Mouse (Mus musculus) cerebellum, postnatal 36 days (tissue): ENCODE measurements around the gene Morc2b.
"Not testable (repeated sequence)": the region's sequence is repeated elsewhere in the genome, so short reads cannot be mapped to it uniquely, and the experiment has no call there.

Experiments used
- DNase-seq, 2 experiments: peaks; one replicate each; pipeline ENCODE4 v3.0.0; 2021 to 2022; ENCODE audit warnings: mixed read lengths in 2 of 2

The Morc2b gene

GRCm38 (mm10) chr17:33139261-33139820, at the start of gene Morc2b:
TSS of gene Morc2b (minus strand) at chr17:33139683.
- no peak for DNase-seq

- not testable (repeated sequence) for DNase-seq
Observed at GRCm38 (mm10) chr17:33168147-33168546, 28.7 kb upstream of the Morc2b start, which contains the start of gene Olfr55. TSS of gene Olfr55 (plus strand) at chr17:33168447.

GRCm38 (mm10) chr17:33126257-33126656, 13.2 kb downstream of the Morc2b start:
- DNase-seq: no peak

DNA sequence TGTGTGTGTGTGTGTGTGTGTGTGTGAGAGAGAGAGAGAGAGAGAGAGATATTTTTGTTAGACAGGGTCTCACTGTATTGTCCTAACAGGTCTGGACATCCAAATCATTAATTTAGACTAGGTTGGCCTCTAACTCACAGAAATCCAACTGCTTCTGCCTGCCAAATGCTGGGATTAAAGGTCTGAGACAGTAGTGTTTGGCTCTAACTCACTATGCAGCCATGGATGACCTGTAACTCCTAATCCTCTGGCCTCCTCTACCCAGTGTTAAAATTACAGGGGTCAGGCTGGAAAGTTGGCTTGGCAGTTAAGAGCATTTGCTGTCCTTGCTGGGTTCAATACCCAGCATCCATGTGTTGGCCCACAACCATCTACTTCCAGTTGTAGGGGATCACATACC, 14.9 kb downstream of the Morc2b start:
- DNase-seq: no peak

GRCm38 (mm10) chr17:33097396-33097795, 42.1 kb downstream of the Morc2b start:
- DNase-seq: no peak

DNA sequence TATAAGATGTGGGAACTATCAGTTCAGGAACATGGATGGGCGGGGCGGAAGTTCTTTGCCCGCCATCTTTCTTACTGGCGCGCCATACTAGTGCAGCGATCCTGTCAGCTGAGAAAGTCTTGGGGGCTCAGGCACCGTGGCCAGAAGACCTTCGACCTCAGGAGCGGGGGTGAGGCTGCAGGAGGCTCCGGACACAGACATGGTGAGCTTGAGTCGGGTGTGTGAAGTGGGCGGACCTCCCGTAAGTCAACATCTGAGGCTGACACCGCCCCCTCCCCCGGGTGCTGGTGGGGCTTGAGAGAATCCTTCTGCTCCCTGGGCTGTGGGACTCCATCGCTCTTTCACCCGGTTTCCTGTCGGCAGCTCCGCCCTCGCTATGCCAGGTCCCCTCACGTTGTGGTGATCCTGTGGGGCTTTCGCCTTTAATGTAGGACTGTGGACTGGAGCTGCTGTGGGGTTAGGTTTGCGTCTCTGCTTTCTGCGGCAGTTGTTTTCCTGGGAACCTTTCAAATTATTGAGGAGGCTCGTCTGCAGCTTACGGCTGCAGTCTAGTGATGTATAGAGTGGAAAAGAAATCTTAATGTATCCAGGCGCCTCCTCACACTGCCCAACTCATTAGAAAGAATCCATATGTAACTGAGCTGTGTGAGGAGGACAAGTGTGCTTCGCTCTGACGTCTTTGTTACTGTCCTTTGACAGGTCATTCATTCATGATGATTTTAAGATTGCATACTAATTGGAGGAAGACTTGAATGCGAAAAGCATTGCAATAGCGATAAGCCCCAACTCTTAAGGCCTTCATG, 46.9 kb downstream of the Morc2b start:
- DNase-seq: peak; percentile 84 to 87

DNA sequence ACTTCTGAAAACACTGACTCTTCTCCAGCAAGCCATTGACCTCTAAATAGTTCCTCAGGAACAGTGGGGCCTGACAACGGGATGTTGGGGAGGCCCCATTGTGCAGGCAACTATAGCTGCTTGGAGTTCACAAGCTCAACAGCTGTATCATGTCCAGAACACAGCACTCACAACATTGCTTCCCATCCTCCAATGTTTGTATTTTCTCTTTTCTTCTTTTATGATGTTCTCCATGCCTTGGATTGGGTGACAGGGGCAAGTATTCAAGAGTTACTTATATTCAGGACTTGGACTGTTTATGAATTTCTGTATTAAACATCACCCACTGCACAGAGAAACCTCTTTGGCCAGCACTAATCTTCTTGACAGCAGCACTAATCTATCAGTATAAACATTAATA, 47.9 kb downstream of the Morc2b start:
- DNase-seq: no peak

DNA sequence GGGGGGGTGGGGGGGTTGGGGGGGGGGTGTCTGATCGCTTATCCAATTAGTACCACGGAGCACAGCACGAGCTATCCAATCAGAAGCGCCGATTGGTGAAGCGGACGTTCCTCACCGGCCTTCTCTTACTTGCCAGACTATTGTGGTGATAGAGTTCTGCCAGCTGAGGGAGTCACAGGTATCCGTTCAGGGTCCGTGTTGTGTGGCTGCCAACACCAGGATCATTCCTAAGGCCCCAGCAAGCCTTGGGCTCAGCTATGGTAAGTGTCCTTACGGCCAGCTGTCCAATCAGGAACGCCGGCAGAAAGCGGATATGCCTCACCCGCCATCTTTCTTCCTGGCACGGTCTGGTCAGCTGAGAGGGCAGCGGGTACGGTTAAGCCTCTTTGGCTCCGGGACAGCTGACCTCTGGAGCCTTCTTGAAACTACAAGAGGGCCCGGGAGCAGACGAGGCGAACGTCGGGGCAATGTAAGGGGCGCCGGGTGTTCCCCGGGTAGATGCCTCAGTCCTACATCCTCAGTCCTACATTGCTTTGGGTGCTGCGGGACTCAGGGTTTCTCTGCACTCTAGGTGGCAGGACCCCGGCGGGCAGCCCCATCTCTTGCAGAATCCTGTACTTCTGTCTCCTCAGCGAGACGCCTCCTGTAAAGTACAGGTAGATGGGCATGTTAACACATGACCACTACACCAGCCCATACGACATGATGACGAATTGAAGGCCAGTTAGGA, 50.1 kb downstream of the Morc2b start, which contains the start of gene Zfp563:
Gene Zfp563 (plus strand): TSS at position 91 of the 730 bp plus-strand sequence.
- DNase-seq: peak; percentile 93 to 97

DNA sequence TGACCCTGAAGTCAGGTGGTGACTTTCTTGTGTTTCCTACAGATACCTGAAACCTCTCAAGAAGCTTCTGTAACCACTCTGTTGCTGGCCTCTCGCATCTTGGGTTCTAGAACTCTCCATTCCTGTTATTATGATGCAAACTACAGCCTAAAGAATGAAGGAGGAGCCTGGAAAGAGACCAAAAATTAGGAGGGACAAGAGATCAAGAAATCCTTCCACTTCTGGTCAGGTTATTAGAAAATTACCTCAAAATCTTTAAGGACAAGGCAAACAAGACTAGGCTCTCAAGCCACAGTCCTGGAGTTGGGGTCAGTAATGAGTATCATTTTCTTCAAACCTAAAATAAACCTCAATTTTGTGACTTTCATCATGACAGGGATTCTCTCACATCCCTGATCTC, 71.5 kb downstream of the Morc2b start, which contains the start of gene 4921501E09Rik:
Gene 4921501E09Rik (minus strand): TSS at position 101 of the 400 bp plus-strand sequence.
- no peak for DNase-seq
